Mouse (Mus musculus) left cerebral cortex, adult 18-20 months (tissue): ENCODE results near the gene Cops7b. TPM values are rescaled to one million over a fixed set of nuclear protein-coding genes. Genes with fewer than 3 reads are reported as not detected.

Experiments
- DNase-seq, 2 experiments: peaks; one replicate each; pipeline ENCODE4 v3.0.0; 2021 to 2022; ENCODE audit warnings: low spot score in 2 of 2, mixed read lengths in 1 of 2
- microRNA-seq, 2 experiments: library from miRNA; unstranded; fragments of <30 nt; microRNA quantifications; one replicate each; pipeline ENCODE4 v1.2.0; 2021
- total RNA-seq, 2 experiments: library from RNA; stranded (reverse); gene quantifications; 2 replicates each; pipeline ENCODE4 v1.2.3; 2021

Gene Cops7b
- total RNA-seq, 2 experiments from 2014 or later: 24.1 to 24.2 TPM

DNA sequence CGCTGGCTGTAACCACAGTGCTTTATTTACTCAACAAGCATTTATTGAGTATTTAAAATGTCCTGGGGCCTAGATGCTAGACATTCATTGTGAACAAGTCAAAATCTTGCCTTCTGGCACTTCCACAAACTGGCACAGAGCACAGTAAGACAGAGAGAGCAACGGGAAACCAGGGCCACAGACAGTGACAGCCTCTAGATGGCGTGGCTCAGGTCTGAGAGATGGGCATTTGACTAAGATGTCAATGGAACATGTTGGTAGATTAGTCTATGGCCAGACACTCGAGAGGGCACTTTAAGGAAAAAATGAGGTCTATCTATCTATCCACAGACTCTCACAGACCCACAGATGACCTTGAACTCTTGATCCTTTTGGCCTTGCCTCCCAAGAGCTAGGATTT lies 70.0 kb downstream of the Cops7b start:
- no peak for DNase-seq

GRCm38 (mm10) chr1:86657071-86657470 lies 74.4 kb downstream of the Cops7b start:
- no peak for DNase-seq

Small RNAs within 50 kb of the gene (microRNA-seq; reads per million reads assigned to microRNA genes)
- gene Gm22955: 0 reads per million in 2 experiments

Other genes starting within 250 kb of the Cops7b start
- 100 to 1,000 TPM; 130 TPM for gene Ncl, start 223.5 kb upstream of the Cops7b start, total RNA-seq
- not detected for gene Nmur1, start 156.7 kb upstream of the Cops7b start, total RNA-seq
- not detected for gene Tex44, start 156.6 kb upstream of the Cops7b start, total RNA-seq
- 100 to 1,000 TPM; 356 to 357 TPM for gene Ptma, start 56.2 kb upstream of the Cops7b start, total RNA-seq
- 10 to 100 TPM; 50.6 to 51.6 TPM for gene Pde6d, start 275 bp upstream of the Cops7b start, total RNA-seq
- 1 to 10 TPM; 8.0 to 8.8 TPM for gene Nppc, start 87.7 kb downstream of the Cops7b start, total RNA-seq
- 10 to 100 TPM; 25.1 to 25.6 TPM for gene Dis3l2, start 120.9 kb downstream of the Cops7b start, total RNA-seq